In genomic region chr2:93427000-93427715, GRCm38 (mm10) we compare ENCODE assay signal across 16 mouse cellular contexts. TPM values are rescaled to one million over a fixed set of nuclear protein-coding genes. Genes with fewer than 3 reads are reported as not detected.
DNase-seq lines count a peak whose midpoint lies in the region; ATAC-seq and TF ChIP-seq lines count a peak whose summit lies in the region.
"Had no signal": no experiment of that assay in that cellular context is flagged by ENCODE, and none has a peak within 500 bp of the region (broad histone marks: within the 10 kb centered on the region; RNA-seq: fewer than 3 reads in every experiment).

No protein-coding gene starts in this region.

- peaks cover 48% of the 10 kb centered on the region for H3K4me1 ChIP-seq in midbrain, embryonic 10.5 days
- no peaks in the 10 kb centered on the region for H3K4me1 ChIP-seq in midbrain, postnatal 0 days (ENCODE audit: insufficient read depth, low read length)
- peaks cover 5% of the 10 kb centered on the region; the same call in 1 of the 2 replicates for H3K4me1 ChIP-seq in kidney, embryonic 16.5 days (ENCODE audit: insufficient read depth, low read length)

- H3K36me3 ChIP-seq in midbrain, embryonic 10.5 days: no peaks in the 10 kb centered on the region
- no peaks in the 10 kb centered on the region for H3K36me3 ChIP-seq in midbrain, postnatal 0 days (ENCODE audit: insufficient read depth, low read length)
- peaks cover 2% of the 10 kb centered on the region for H3K36me3 ChIP-seq in splenic B cell, adult 2 months (ENCODE audit: control insufficient read depth, insufficient read depth, low read length, poor library complexity, severe bottlenecking)
- H3K36me3 ChIP-seq in kidney, embryonic 16.5 days (ENCODE audit: insufficient read depth, low read length): no peaks in the 10 kb centered on the region
- H3K36me3 ChIP-seq: limb, embryonic 15.5 days had no signal

- no peak overlapping the region for H3K4me2 ChIP-seq in midbrain, postnatal 0 days (ENCODE audit: low read depth, low read length, poor library complexity, severe bottlenecking)
- H3K4me2 ChIP-seq in kidney, embryonic 16.5 days (replicated peaks; ENCODE audit: low read depth, low read length): no peak overlapping the region
- H3K4me2 ChIP-seq: limb, embryonic 15.5 days had no signal

- H3K27me3 ChIP-seq in midbrain, embryonic 10.5 days (ENCODE audit: low read depth, poor library complexity, severe bottlenecking): peaks cover 16% of the 10 kb centered on the region
- no peaks in the 10 kb centered on the region for H3K27me3 ChIP-seq in midbrain, postnatal 0 days (ENCODE audit: insufficient read depth, low read length)
- H3K27me3 ChIP-seq in splenic B cell, adult 2 months (ENCODE audit: control insufficient read depth, insufficient read depth, low read length, poor library complexity, severe bottlenecking): no peaks in the 10 kb centered on the region
- no peaks in the 10 kb centered on the region for H3K27me3 ChIP-seq in kidney, embryonic 16.5 days (ENCODE audit: insufficient read depth, low read length)
- H3K27me3 ChIP-seq: limb, embryonic 15.5 days; Patski had no signal

- H3K27ac ChIP-seq in midbrain, embryonic 10.5 days (replicated peaks): peak overlapping the region; percentile 52; the same call in 1 of the 2 replicates
- no peak overlapping the region for H3K27ac ChIP-seq in midbrain, postnatal 0 days (ENCODE audit: low read depth, low read length)
- H3K27ac ChIP-seq in kidney, embryonic 16.5 days (ENCODE audit: low read length): no peak overlapping the region

- DNase-seq in midbrain, embryonic 10.5 days (ENCODE audit: low spot score): no peak
- no peak for DNase-seq in midbrain, postnatal 0 days (ENCODE audit: low spot score)
- DNase-seq in splenic B cell, adult 2 months (ENCODE audit: low read depth, low spot score): peak; percentile 82
- no peak for DNase-seq in adrenal gland, postnatal 36 days
- DNase-seq in heart, adult 9 months (ENCODE audit: low spot score in 2 of 2): no peak
- DNase-seq: adrenal gland, adult 2 months; cerebellum, postnatal 25 days; heart, postnatal 10 days; kidney, postnatal 4 days had no signal

- no peak for ATAC-seq in midbrain, postnatal 0 days (ENCODE audit: low FRiP score)
- peak; percentile 52 for ATAC-seq in CD4-positive, CD25-positive, alpha-beta regulatory T cell, adult 4 months
- peak; percentile 21 to 30 for ATAC-seq in hematopoietic stem cell, adult 5-6 weeks (replicated peaks in 1 of 2; ENCODE audit: insufficient read depth in 1 of 2, low FRiP score in 2 of 2, low TSS enrichment in 1 of 2, low read depth in 1 of 2, poor library complexity in 2 of 2, severe bottlenecking in 2 of 2)
- ATAC-seq in kidney, embryonic 16.5 days (ENCODE audit: low FRiP score, low TSS enrichment): no peak
- ATAC-seq: intestine, postnatal 0 days; Patski had no signal

- no peak for TF ChIP-seq CTCF in midbrain, postnatal 0 days (IDR thresholded peaks at IDR 0.05)

- H3K9ac ChIP-seq in midbrain, postnatal 0 days (replicated peaks; ENCODE audit: low read length, poor library complexity, severe bottlenecking): no peak overlapping the region
- no peak overlapping the region for H3K9ac ChIP-seq in kidney, embryonic 16.5 days (replicated peaks; ENCODE audit: low read length)
- H3K9ac ChIP-seq: limb, embryonic 15.5 days had no signal

- H3K4me3 ChIP-seq in midbrain, embryonic 10.5 days: no peak overlapping the region
- no peak overlapping the region for H3K4me3 ChIP-seq in midbrain, postnatal 0 days (ENCODE audit: low read depth, low read length)
- no peak overlapping the region for H3K4me3 ChIP-seq in kidney, embryonic 16.5 days (ENCODE audit: low read length)
- H3K4me3 ChIP-seq: erythroblast, embryonic 14.5 days; limb, embryonic 15.5 days had no signal

- WGBS in midbrain, embryonic 10.5 days: 69% methylated on average over 8 of the region's 8 CpGs
- WGBS in midbrain, postnatal 0 days: 64% methylated on average over 8 of the region's 8 CpGs
- 69% methylated on average over 8 of the region's 8 CpGs for WGBS in kidney, embryonic 16.5 days

- no peaks in the 10 kb centered on the region for H3K9me3 ChIP-seq in midbrain, embryonic 10.5 days (replicated peaks)
- no peaks in the 10 kb centered on the region for H3K9me3 ChIP-seq in midbrain, postnatal 0 days (ENCODE audit: low read length)
- H3K9me3 ChIP-seq in kidney, embryonic 16.5 days (ENCODE audit: low read length): no peaks in the 10 kb centered on the region
- H3K9me3 ChIP-seq: limb, embryonic 15.5 days had no signal

RNA-seq across cellular contexts. Expression of gene Cd82, which starts 35.8 kb away (rescaled TPM):
- polyA plus RNA-seq in midbrain, embryonic 10.5 days (2016; fragmentation: Nextera tagmentation; extraction: Ambion mirVana): 5.1 and 5.9 TPM in 2 replicates
- 9.2 and 11.4 TPM in 2 replicates for total RNA-seq in midbrain, postnatal 0 days (2014; rRNA removed)
- polyA plus RNA-seq in midbrain, postnatal 0 days (2015; fragmentation: Nextera tagmentation; extraction: Ambion mirVana): 14.5 and 14.8 TPM in 2 replicates
- 1,000 to 10,000 TPM in 1 of 2 experiments, 100 to 1,000 TPM in 1; 432 to 1,042 TPM for polyA plus RNA-seq in CD4-positive, CD25-positive, alpha-beta regulatory T cell, adult 4 months (2017; shearing (Covaris generic))
- total RNA-seq in hematopoietic stem cell, adult 5-6 weeks (2017): 59.6 and 64.5 TPM in 2 replicates
- total RNA-seq in adrenal gland, postnatal 36 days (2021): 10 to 100 TPM; 34.6 to 63.8 TPM
- 64.1 and 71.8 TPM in 2 replicates for polyA plus RNA-seq in kidney, embryonic 16.5 days (2015; fragmentation: Nextera tagmentation; extraction: Ambion mirVana)

Comparison
In these comparisons a context has a peak if more than half of its experiments do, and no peak if none do; other contexts are left out.
1. ATAC-seq: peak in CD4-positive, CD25-positive, alpha-beta regulatory T cell, adult 4 months (single experiment) and hematopoietic stem cell, adult 5-6 weeks (2 of 2); none in midbrain, postnatal 0 days (single experiment) and kidney, embryonic 16.5 days (single experiment).